Mouse (Mus musculus): ENCODE results near the gene Gm45808.

DNA sequence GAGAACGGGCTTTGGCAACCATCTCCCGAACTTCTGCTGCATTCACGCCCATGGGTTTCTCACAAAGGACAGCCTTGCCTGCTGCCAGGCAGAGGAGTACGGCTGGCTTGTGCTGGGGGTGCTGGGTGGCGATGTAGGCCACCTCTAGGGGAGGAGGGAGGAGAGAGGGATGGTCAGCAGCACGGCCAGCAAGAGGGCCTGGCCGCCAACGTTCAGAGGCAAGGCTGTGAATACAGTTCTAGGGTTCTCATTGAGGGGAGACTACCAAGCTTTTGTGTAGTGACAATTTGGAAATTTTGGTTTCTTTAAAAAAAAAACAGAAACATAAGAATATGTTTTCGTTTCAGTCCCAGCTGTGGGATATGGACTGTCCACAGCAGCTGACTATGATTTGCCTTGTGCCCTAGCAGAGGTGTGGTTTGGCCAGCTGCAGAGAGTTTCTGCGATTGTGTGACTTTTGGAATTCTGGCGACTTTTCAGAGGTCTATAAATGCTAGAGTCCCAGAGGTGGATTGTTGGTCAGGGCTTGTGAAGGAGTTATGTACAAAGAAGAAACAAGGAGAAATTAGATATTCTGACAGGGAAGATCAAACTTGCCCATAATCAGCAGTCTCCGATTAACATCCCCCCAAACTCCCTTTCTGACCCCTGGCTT is at the start of gene Gm45808:
- TF ChIP-seq CTCF (IDR thresholded peaks at IDR 0.05; ENCODE audit: borderline replicate concordance, control insufficient read depth, extremely low read depth, insufficient read depth, low read length, poor library complexity): no peak
- no peak for TF ChIP-seq POLR2A (IDR thresholded peaks at IDR 0.05; ENCODE audit: control insufficient read depth, extremely low read depth, insufficient read depth, low read length, poor library complexity)
